Mouse (Mus musculus): ENCODE data around the gene D930048N14Rik. TPM values are rescaled to one million over a fixed set of nuclear protein-coding genes. Genes with fewer than 3 reads are reported as not detected.

D930048N14Rik gene
- polyA plus RNA-seq, 1 experiment from 2014 or later, result 2.0 TPM

Other genes starting within 250 kb of the D930048N14Rik start
- gene Phykpl, start 66.2 kb upstream of the D930048N14Rik start, polyA plus RNA-seq (2015; fragmentation: Nextera tagmentation; extraction: Ambion mirVana), result 8.1 and 10.9 TPM in 2 replicates
- gene Hnrnpab, start 44.1 kb upstream of the D930048N14Rik start, polyA plus RNA-seq (2015; fragmentation: Nextera tagmentation; extraction: Ambion mirVana), result 241 and 285 TPM in 2 replicates
- gene Nhp2, start 31.2 kb upstream of the D930048N14Rik start, polyA plus RNA-seq (2015; fragmentation: Nextera tagmentation; extraction: Ambion mirVana), result 96.3 and 117 TPM in 2 replicates
- 79.1 and 79.8 TPM in 2 replicates for gene Rmnd5b, start 15.1 kb upstream of the D930048N14Rik start, polyA plus RNA-seq (2015; fragmentation: Nextera tagmentation; extraction: Ambion mirVana)
- gene N4bp3, start 112 bp upstream of the D930048N14Rik start, polyA plus RNA-seq (2015; fragmentation: Nextera tagmentation; extraction: Ambion mirVana), result 30.0 and 31.9 TPM in 2 replicates
- gene 0610009B22Rik, start 37.9 kb downstream of the D930048N14Rik start, polyA plus RNA-seq (2015; fragmentation: Nextera tagmentation; extraction: Ambion mirVana), result 105 and 111 TPM in 2 replicates
- gene Sec24a, start 112.7 kb downstream of the D930048N14Rik start, polyA plus RNA-seq (2015; fragmentation: Nextera tagmentation; extraction: Ambion mirVana), result 14.7 and 16.0 TPM in 2 replicates
- 207 and 237 TPM in 2 replicates for gene Sar1b, start 112.7 kb downstream of the D930048N14Rik start, polyA plus RNA-seq (2015; fragmentation: Nextera tagmentation; extraction: Ambion mirVana)
- 0.69 and 1.6 TPM in 2 replicates for gene Jade2, start 206.7 kb downstream of the D930048N14Rik start, polyA plus RNA-seq (2015; fragmentation: Nextera tagmentation; extraction: Ambion mirVana)